Mouse (Mus musculus): ENCODE results near the gene Hist1h2bk.

DNA sequence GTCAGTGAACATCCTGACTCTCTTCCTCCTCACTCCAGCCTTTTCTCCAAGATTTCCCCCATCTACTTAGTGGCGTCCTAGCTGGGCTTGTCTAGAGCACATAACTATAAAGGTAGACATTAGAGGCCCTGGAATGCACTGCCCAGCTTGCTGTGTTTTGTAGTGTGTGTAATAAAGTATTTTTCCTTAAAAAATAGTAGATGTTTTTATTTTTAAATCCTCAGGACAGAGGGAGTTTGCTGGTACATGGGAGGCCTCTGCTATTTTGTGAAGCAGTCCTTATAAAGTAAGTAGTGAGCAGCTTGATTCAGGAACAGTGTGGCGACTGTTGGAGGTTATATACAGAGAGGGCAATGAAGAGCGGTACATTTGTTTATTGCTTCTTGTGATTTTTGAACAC, 27.0 kb upstream of the Hist1h2bk start:
- no peak for TF ChIP-seq MAX (IDR thresholded peaks at IDR 0.05; ENCODE audit: low read depth)
- TF ChIP-seq MYOD1 (IDR thresholded peaks at IDR 0.05; ENCODE audit: control insufficient read depth in 1 of 3, insufficient read length in 2 of 3, low read depth in 2 of 3), result no peak
- no peak for TF ChIP-seq TCF12 (IDR thresholded peaks at IDR 0.05; ENCODE audit: insufficient read depth, poor library complexity, severe bottlenecking)
- TF ChIP-seq CEBPB (IDR thresholded peaks at IDR 0.05; ENCODE audit: insufficient read depth, poor library complexity, severe bottlenecking), result no peak

All from myocyte (in vitro differentiated cells).